Mouse (Mus musculus) left cerebral cortex, adult 8-10 months (tissue): ENCODE results near the gene Creb3l1. TPM values are rescaled to one million over a fixed set of nuclear protein-coding genes. Genes with fewer than 3 reads are reported as not detected.
A peak's percentile ranks its signal among the peaks of the same experiment; 100 is the strongest.

Experiments
- DNase-seq, 2 experiments: peaks; one replicate each; pipeline ENCODE4 v3.0.0; 2022; ENCODE audit warnings: low spot score in 2 of 2
- total RNA-seq, 4 experiments: library from RNA; stranded (reverse); gene quantifications; 2 replicates each; pipeline ENCODE4 v1.2.4; 2022

Creb3l1 gene
- total RNA-seq, 4 experiments from 2014 or later, result 1.3 to 2.2 (median 1.8) TPM

DNA sequence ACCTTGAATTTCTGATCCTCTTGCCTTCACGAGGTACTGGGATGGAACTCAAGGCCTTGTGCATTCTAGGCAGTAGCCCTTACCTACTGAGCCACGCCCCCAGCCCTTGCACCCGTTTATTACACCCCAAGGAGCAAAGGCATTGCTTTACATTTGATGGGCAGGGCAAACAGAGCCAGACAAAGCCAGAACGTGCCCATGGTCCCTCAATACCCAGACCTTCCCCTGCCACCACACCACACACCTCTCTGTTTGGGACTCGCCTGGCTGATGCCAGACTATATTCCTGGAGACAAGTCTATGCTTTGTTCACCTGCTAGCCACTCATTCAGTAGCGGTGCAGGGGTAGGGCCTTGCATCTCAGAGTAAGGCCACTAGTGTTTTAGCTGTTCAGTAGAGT lies 17.8 kb downstream of the Creb3l1 start:
- no peak for DNase-seq

DNA sequence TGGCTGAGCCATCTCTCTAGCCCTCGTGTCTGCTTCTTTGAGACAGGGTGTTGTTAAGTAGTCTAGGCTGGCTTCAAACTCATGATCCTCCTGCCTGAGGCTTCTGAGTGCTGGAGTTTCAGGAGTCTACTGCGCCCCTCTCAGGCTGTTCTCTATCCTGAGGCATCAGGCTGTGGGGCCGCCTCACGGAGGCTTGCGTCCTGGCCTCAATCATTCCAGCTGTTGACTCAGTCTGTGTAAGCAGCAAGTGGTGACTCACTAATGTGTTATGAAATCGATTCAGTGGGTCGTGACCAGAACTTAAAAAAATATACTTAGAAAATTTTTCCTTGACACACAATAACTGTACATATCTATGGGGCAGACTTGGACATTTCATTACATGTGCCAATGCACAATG lies 19.7 kb downstream of the Creb3l1 start:
- DNase-seq, result no peak

DNA sequence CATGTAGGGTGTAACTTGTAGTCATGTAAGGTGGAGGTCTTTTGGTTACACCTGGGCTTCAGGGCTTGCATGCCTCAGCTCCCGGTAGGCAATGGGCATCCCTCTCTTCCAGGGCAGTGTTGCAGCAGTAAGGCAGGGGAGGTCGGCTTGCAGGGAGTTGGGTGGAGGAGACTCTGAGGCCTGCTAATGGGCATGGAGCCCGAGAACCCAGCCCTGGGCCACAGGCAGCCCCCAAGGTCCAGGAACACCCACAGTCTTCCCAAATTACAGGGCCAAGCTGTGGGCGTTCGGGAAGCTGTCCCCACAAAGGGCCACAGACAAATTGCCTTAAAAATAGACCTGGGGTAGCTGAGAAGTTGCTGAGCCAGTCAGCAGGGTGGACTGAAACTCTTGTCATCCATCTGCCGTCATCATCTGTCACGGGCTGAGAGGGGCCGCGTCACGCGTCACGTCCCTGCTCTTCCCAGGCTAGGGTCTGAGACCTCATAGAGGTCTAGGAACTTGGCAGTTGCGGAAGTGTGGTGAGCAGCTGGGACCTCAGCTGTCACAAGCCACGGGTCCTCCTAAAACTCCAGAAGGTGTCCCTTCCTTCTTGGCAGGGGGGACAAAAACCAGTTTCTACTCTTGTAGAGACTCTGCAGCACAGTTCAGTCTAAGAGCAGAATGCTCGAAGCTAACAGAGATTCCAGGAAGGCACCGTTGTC lies 26.2 kb downstream of the Creb3l1 start:
- no peak for DNase-seq

DNA sequence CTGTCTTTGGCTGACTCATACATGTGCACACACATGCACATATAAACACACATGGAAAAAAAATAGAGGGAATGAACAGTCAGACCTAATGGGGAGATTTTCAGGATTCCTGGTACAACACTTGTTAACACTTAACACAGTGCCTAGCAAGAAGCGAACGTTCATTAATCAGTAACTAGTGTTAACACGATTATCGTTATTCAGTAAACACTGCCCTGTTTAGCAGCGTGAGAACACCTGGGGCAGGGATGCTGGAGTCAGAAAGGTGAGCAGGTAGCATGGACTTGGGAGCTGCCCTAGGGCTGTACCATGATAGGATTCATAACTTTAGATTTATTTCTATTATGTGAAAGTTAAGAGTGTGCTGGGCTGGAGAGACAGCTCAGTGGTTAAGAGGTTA lies 28.3 kb downstream of the Creb3l1 start:
- DNase-seq, result no peak

DNA sequence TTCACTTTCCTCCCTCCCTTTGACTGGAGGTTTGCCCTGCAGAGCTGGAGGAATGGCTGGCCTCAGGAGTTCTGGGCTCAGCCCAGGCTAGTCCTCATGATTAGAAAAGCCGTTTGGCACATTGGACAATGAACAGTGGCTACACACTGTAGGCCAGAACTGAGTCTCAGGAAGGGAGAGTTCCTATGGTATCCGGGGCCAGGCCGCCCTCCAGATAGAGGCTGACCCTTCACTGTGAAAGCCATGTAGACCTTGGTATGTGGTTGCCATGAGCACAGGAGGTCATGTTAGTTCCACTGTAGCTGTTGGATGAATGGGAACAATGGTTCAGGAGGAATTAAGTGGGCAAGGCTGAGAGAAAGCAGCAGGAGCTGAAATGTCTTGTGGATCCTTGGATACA lies 30.9 kb downstream of the Creb3l1 start:
- DNase-seq, result no peak

DNA sequence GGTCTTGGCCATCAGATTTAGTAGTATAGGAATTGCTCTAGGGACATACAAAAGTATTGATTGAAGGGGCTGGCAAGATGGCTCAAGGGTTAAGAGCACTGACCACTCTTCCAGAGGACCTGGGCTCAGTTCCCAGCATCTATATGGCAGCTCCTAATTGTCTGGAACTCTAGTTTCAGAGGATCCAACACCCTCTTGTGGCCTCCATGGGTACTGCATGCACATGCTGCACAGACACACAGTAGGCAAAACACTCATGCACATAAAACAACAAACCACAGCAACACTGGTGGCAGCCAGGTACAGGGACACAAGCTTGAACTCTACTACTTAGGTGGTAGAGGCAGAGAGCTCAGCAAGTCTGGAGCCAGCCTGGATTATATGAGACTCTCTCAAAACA lies 34.6 kb downstream of the Creb3l1 start:
- DNase-seq, result no peak

DNA sequence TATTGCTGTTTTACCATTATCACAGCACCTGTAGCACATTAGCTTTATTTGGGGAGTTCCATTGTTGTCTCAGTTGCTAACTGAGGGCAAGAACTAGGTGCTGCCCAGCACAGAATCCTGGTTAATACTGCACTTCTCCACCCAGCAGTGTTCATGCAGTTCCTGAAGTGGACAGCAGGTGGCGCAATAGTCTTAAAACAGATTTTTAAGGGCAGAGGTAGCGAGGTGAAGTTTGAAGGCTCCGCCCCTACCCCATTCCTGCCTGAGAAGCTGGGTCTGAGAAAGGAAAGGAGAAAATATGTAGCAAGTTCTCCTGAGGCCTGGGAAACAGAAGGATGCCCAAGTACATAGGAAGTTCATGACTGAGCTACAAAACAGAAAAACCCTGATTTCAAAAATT lies 36.8 kb downstream of the Creb3l1 start:
- DNase-seq, result peak in 1 of 2 experiments; percentile 93

DNA sequence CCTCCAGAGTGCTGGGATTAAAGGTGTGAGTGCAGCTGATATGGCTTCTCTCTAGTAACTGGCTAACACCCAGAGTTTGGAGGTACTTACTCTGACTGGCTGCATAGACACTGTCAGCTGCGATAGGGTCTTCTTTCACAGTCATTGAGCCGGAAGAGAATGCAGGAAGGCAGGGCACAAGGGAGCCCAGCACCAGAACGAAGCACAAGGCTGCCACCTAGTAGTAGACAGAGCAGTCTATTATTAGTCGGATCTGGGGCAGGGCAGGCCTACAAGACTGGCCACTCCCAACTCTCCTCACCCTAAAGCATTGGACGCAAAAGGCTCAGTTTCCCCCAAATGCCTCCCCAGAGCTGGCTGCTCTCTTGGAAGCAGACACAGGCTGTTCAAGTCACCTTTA lies 38.2 kb downstream of the Creb3l1 start:
- no peak for DNase-seq

DNA sequence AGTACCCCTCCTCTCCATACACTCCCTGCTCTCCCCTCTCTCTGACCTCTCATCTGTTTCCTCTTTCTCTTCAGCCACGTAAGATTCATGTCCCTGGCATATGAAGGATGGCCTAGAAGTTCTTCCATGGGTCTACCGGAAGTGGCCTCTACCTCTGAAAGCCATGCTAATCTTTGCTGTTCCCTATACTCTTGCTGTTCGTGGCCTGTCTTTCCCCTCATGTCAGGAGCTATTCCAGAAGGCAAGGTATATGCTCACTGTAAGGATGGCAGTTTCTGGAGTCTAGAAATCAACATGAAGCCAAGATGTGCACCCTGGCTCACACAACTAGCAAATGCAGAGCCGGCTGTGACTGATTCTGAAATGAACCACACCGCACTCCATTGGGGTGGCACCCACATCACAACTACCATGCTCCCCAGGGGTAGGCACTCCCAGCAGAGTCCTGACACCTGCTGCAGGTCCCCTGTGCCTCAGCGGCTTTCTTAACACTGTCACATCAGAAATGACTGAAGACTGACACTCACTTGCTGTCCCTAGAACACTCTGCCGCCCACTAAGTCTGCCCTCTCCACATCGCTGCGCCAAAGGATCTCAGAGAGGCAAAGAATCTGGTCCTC lies 39.3 kb downstream of the Creb3l1 start:
- DNase-seq, result no peak

DNA sequence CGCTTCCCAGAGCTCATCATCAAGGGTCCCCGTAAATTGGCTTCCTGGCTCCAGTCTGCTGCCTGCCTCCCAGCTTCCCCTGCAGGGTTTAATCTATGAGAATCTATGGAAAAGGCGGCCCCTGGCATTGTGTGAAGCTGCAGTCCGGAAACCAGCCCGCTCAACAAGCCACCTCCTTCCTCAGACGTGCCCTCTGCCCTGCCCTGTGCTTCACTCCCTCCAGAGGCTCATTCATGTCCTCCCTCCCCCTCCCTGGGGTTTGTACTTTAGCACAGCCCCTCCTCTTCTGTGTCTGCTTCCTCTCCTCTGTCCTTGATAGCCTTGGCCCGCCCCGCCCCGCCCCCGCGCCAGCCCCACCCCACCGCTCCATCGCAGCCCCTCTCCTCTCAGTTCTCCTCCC lies 39.9 kb downstream of the Creb3l1 start:
- DNase-seq, result no peak

DNA sequence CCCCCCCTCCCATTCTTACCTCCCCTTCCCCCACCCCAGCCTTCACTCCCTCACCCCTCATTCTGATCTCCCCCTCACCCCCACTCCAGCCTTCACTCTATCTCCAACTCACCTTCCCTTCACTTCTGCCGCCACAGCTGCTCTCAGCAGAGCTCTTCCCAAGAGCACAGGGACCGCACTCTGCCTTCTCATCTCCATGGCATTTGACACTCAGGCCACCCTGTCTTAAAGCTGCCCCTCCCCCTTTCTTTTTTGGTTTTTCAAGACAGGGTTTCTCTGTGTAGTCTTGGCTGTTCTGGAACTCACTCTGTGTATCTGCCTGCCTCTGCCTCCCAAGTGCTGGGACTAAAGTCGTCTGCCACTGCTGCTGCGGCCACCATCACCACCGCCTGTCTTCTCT lies 43.5 kb downstream of the Creb3l1 start:
- DNase-seq, result no peak

DNA sequence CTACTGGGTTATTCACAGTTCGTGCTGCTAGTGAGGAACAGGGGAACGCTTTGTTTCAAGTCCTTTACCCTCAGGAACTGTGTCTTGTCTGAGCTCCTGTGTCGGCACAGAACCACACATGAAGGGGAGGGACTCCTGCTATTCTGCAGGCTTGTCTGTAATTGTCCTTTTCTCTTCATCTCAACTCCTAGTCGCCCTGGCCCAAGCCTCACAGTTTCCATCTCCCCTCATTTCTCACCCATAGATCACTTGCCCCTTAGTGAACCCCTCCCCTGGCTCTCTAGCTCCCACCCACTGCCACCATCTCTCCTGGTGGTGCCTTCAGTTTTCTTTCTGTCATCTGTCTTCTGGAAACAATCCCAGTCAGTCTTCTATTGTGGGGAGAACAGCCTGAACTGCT lies 44.1 kb downstream of the Creb3l1 start:
- no peak for DNase-seq

DNA sequence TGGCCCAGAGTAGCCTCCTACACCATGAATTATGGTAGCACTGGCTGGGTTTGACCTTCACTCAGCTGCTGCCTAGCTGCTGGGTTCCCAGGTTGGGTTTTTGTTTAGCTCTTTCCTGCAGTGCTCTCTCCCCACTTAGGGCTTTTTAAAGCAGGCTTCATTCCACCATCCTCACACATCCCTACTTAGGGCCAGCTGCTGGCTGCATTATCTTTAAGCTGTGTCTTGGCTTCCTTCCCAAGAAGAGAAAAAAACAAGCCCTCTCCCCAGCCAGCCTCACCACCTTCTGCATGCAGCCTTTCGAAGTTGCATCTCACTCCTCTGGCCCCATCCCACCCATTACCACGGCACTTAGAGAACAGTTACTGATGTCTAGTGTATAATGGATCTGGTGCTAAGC lies 45.8 kb downstream of the Creb3l1 start:
- DNase-seq, result no peak

DNA sequence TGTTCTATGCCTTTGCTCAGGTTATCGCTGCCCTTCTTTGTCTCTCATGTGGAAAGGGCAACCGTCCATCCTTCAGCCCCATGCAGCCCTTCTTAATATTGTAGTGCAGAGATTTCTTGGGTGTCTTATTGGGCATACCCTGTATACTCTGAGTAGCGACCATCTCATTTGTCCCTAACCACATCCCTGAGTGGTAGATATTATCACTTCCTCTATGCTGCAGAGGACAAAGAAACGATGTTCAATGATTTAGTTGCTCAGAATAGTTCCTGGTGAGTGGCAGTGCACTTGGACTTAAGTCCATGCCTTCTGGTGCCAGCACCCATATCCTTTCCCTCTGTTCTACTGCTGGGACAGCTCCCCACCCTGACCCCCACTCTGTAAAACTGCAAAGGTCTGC lies 46.3 kb downstream of the Creb3l1 start:
- no peak for DNase-seq

DNA sequence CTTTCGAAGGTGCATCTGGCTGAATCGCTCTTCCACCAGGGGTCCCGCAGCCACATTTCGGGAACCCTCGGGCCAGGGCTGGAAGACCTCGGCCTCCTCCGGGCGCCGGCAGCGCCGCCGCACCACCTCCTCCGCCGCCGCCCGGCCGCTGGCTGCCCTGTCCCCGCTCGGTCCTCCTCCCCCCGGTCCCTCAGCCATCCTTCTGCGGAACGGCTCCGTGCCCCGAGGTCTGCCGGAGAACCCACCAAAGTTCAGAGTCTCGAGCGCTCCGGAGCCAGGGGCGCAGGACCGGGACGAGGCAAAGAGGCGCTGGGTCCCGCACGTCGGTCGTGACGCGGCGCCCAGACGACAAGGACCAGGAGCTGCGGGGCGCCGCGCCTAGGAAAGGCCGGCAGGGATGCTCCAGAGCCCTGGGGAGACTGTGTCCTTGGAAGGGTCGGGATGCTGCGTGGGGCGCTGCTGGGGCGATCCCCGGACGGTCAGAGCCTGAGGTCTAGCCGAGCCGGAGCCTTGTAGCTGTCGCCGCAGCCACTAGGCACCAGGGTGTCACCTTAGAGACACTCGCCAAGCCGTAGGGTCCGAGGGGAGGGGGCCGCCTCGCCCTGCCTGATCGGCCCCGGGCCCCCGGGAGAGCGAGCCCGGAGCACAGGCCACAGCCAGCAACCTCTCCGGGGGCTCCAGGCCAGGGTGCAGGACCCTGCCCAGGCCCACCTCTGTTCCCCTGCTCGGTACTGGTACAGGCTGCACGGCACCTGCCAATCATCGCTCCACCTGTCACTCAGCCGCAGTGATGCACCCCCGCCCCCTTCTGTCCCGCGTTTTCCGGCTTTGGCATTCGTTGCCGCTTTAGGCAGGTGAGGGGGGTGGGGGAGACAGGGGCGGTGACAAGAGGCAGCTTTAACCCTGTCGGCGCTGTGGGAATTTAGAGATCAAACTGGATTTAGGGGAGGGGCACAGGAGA lies 48.4 kb downstream of the Creb3l1 start, which contains the start of gene Dgkz:
Gene Dgkz, minus strand, starts transcription at position 284 of the 961 bp plus-strand sequence.
- no peak for DNase-seq

DNA sequence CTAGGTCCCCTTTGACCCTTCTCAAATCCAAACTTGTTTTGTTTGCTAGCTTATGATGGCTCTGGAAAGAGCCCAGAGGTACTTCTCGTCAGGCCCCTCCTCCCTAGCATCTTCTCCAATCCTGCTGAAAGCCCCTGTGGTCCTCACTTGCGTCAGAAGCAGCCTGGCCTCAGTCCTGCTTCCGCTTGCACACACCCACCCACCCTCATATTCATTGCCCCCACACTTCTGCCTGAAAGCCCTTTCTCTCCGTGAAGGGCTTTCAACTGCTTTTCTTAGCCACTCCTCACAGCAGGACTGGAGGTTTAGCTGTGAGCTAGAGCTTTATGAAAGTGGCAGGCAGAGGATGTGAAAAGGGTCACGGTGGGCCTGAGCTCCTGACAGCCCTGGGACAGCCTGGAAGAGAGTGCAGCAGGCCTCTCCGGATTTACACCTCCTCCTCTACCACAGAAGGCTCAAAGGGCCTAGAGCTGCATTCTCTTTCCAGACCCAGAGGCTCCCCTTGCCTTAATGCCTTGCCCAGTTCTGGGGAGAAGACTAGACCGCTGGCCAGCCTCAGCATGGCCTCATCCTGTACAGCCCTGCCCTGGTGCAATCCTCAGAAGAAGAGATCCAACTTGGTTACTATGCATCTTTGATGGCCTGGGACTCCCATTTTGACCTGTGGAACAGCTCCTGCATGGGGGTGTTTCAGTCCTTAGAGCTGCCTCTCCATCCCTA lies 50.7 kb downstream of the Creb3l1 start:
- DNase-seq, result no peak

DNA sequence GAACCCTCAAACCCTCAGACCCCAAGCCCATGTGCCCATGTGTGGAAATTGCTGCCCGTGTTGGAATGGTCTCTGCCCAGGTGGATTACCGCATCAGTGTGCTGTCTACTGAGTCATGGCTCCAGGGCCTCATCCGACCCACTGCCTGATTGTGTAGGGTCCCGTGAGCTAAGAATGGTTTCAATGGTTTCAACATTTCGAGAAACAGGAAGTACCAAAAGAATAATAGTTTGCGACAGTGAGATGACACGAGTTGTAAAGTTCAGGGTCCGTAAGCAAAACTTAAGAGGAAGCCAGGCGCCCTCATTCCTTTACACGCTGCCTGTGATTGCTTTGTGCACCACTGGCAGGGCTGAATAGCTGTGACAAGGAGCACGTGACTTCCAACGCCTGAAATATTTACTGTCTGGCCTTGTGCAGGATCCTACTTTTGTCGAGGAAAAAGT lies 52.2 kb downstream of the Creb3l1 start:
- DNase-seq, result no peak

DNA sequence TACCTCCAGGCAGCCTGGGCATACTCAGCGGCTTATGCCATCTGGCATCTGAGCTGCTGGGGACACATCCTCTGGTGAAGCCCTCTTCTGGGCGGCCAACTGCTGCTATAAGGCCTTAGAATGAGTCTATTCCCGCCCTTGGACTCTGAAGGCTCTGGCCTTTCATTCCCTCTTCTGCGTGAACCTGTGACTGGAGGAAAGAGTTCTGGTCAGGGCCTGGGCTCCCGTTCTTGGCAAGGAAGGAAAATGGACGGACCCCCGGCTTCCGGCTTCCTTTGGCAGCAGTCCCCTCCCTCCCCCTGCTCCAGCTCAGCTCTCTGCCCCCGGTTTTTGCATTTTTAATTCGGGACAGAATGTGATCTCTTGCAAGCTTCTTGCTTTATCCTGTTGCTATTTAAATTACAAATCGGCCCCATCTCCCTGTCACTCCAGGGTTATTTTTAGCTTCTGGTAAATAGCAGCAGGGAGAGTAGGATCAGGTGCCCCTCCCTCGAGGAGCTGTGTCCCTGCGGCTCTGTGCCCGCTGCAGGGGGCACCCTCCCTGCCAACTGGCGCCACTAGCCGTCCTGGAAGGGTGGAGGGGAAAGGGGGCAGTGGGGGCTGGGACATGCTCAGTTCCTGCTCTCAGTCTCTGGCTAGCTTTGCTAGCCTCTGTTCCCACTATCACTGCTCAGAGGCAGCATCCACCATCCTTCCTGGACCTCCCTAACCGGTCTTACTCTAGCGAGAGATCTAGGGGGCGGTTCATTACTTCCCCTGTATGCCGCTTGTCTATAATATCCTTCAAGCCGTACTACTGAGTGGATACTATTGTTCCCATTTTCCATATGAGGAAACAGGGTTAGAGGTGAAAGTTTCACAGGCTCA lies 52.8 kb downstream of the Creb3l1 start:
- peak in 1 of 2 experiments; percentile 77 for DNase-seq

DNA sequence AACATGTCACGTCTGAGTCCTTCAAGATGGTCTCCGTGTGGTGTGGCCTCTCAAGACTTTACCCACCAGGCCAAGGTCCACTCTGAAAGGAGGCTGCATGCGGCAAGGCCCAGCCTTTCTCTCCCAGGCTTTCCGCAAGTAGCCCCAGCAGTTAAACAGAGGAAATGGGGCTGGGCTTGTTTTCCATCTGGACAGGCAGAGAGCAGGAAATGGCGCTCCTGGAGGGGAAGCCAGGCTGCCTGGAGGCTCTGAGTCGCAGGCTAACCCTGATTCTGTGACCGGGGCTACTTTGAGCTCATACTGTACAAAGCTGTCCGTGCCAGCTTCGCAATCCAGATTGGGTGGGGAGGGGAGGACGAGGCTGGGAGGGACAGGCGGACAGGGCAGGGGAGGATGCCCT lies 56.3 kb downstream of the Creb3l1 start:
- no peak for DNase-seq

DNA sequence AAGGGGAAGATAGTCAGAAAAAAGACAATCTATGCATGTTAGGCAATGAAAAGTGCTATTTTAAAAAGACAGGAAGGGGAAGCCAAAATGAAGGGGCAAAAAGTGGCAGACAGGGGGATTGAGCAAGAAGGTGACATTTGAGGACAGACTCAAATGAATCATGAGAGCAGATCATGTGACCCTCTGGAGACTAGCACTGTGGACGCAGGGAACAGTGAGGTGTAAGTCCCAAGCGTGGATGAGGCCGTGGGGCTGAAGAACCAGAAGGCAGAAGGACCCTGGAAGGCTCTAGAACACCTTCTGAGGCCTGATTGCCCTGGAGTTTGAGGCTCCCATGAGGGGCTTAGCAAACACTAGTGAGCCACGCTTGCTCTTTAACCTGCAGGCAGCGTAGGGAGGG lies 57.9 kb downstream of the Creb3l1 start:
- no peak for DNase-seq
